Mouse (Mus musculus): ENCODE measurements around the gene Slc47a1.
"Not testable (repeated sequence)": the region's sequence is repeated elsewhere in the genome, so short reads cannot be mapped to it uniquely, and the experiment has no call there.

The Slc47a1 gene

GRCm38 (mm10) chr11:61377881-61378613 is at the start of gene Slc47a1:
Slc47a1 (minus strand) TSS chr11:61378345.
- no peak for DNase-seq (ENCODE audit: low spot score in 2 of 2)

GRCm38 (mm10) chr11:61419253-61419652 is 41.1 kb upstream of the Slc47a1 start:
- DNase-seq (ENCODE audit: low spot score in 2 of 2): no peak

GRCm38 (mm10) chr11:61417945-61418551 is 39.9 kb upstream of the Slc47a1 start:
- DNase-seq (ENCODE audit: low spot score in 2 of 2): peak; percentile 71 to 85

GRCm38 (mm10) chr11:61416540-61416939 is 38.4 kb upstream of the Slc47a1 start:
- not testable (repeated sequence) for DNase-seq (ENCODE audit: low spot score in 2 of 2)

- DNase-seq (ENCODE audit: low spot score in 2 of 2): no peak
Observed at GRCm38 (mm10) chr11:61415444-61415843, 37.3 kb upstream of the Slc47a1 start.

DNA sequence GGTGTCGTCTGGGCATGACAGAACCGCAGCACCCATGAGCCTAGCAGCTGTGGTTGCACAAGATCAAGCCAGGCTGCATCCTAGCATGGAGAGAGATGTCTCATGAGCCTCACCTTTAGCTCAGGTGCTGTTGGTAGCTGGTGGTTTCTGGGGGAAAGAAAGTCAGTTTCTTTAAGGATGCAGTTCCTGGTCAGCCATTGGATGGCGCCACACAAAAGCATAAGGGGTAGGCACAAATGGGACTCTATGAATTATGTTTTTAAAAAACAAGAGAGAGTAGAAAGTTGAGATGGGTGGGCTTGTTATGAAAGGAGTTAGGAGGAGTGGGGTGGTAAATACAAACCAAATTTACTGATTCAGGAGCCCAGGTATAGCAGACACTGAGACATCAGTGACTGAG is 36.4 kb upstream of the Slc47a1 start:
- DNase-seq (ENCODE audit: low spot score in 2 of 2): no peak

GRCm38 (mm10) chr11:61413411-61413810 is 35.3 kb upstream of the Slc47a1 start:
- DNase-seq (ENCODE audit: low spot score in 2 of 2): no peak

GRCm38 (mm10) chr11:61411809-61412208 is 33.7 kb upstream of the Slc47a1 start:
- DNase-seq (ENCODE audit: low spot score in 2 of 2): no peak

DNA sequence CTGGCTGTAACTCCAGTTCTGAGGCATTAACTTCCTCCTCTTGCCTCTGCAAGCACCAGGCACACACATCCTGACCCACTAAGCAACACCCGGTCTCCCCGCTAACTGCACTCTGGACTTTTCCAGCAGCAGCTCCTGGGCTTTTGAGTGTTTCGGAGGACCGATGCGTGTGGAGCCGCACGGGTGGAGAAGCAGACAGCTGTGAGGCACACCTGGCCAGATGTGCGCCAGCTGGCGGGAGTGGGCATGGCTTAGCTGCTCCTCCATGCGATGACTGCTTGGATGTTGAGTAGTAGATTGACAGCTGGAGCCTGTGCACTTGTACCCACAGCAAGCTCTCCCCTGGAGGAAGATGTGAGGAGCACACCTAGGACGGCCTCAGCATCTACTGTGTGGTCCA is 33.1 kb upstream of the Slc47a1 start:
- no peak for DNase-seq (ENCODE audit: low spot score in 2 of 2)

DNA sequence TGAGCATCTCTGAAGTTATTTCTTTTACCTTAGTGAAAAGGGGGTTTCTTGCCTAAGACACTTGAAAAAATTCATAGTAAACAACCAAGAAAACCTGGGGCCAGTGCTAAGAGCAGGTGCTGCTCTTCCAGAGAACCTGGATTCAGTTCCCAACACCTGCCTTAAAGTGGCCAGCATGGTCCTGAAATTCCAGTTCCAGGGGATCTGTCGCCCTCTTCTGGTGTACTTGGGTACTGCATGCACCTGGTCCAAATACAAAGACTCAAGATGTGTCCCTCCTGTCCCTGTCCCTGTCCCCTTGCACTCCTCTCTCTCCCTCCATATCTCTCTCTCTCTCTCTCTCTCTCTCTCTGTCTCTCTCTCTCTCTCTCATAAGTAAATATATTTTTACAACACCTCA is 32.0 kb upstream of the Slc47a1 start:
- DNase-seq (ENCODE audit: low spot score in 2 of 2): peak; percentile 65 to 82

- no peak for DNase-seq (ENCODE audit: low spot score in 2 of 2)
Observed at GRCm38 (mm10) chr11:61409051-61409450, 30.9 kb upstream of the Slc47a1 start.

DNA sequence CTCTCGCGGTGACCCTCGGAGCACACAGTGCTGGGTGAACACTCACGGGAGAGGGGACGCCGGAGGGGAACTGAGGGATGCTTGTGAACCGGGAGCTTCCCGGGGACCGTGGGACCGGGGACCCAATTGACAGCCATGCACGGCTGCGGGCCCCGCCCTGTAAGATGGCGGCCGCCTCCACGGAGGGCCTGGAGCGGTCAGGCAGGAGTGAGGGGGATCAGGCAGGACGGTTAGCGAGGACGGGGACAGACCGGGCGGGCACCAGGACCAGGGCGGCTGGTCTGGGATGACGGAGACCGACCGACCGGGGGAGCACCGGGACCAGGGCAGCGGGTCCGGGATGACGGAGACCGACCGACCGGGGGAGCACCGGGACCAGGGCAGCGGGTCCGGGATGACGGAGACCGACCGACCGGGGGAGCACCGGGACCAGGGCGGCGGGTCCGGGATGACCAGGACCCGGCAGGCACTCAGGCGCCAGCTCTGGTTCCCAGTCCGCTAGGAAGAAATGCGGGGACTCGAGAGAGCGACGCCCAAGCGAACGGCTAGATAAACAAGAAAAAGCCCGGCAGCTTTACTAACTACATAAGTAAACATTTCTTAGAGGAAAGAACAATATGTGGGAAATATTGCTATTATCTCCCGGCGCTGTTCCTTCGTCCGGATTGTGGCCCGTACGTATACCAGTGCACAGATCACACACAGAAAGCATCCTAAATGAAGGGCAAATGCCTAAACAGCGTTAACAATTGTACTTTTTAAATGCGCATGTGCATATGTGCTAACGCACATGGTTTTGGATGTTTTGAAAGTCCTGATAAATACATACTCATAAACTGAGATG is 30.3 kb upstream of the Slc47a1 start:
- peak; percentile 66 to 69 for DNase-seq (ENCODE audit: low spot score in 2 of 2)

DNA sequence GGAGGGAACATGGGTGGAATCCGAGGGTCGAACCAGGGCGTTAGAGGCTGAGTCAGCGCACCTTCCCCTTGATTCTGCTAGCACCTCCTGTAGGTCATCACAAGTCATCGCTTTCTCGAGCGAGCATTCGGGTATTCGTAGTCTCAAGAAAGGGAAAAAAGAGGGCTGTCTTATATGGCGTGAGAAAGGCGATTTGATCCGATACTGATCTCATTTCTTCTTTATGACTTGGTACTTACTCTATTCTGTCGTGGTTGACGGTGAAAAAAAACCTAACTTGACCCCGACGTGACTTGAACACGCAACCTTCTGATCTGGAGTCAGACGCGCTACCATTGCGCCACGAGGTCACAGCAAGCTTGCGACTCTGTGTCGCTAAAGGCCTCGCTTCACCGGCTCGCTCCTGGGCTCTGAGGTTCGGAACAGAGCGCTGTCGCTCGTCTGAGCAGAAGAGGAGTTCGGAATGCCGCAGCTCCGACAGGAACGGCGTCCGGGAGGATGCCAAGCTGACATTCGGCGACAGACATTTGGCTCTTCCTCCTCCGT is 29.6 kb upstream of the Slc47a1 start:
- DNase-seq (ENCODE audit: low spot score in 2 of 2): peak; percentile 76 to 88

DNA sequence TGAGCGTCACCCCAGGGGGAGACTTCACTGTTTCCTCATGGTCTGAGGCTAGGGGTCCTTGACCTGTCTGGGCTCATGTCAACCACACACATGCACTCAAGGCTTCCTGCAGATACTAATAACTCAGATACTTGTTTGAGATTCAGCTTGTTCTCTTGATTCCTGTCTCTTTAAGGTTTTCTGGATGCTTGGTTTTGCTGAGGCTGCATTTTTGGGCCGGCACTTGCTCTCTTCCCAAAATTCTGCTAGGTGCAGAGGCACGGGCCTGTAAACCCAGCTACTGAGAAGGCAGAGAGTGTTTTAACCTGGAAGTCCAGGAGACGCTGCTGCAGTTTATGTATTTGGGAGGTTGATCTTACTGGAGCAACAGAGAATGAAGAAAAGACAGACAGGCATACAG is 23.6 kb upstream of the Slc47a1 start:
- no peak for DNase-seq (ENCODE audit: low spot score in 2 of 2)

DNA sequence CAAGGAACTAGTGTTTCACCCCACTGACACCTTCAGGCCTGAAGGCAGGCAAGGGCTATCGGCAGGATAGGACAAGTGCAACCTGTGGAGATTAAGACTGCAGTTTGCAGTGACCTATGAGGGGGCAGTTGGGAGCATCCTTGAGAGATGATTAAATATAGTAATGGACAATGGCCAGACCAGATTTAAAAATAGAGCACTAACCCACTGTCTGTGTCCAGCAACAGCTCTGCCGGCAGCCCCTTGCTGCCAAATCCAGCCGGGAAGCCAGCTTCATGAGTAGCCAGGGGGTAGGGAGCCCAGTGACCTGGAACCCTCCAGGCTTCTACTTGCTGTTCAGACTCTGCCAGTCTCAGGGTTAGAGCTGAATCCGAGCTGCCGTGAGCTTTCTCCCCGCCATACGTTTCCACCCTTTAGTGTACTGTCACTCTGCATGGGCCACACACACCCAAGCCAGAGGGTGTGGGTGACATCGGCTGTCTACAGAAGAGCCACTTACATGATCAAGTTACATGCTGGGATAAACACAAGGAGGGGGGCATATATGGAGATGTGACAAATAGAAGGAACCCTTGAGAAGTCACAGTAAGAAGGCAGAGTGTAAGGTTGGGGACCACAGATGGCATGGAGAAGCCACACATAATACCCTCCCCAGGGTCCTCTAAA is 22.7 kb upstream of the Slc47a1 start:
- no peak for DNase-seq (ENCODE audit: low spot score in 2 of 2)

- not testable (repeated sequence) for DNase-seq (ENCODE audit: low spot score in 2 of 2)
Observed at GRCm38 (mm10) chr11:61397423-61398043, 19.4 kb upstream of the Slc47a1 start.

GRCm38 (mm10) chr11:61388936-61389335 is 10.8 kb upstream of the Slc47a1 start:
- DNase-seq (ENCODE audit: low spot score in 2 of 2): no peak

DNA sequence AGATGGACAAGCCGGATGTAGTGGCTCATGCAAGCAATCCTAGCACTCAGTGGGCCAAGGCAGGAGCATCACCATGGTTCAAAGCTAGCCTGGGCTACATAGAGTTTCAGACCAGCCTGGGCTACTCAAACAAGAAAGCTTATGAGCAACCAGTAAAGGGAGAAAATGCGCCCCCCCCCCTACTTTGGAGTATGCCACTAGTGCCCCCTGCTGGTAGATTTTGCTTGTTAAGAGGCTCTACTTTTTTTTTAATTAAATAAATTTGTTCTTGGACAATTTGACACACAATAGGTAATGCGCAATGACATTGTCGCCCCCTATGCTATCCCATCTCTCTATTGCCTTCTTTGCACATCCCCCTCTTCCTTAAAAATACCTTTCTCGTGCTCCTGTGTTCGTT is 9.9 kb upstream of the Slc47a1 start:
- no peak for DNase-seq (ENCODE audit: low spot score in 2 of 2)

GRCm38 (mm10) chr11:61387233-61387632 is 9.1 kb upstream of the Slc47a1 start:
- no peak for DNase-seq (ENCODE audit: low spot score in 2 of 2)

DNA sequence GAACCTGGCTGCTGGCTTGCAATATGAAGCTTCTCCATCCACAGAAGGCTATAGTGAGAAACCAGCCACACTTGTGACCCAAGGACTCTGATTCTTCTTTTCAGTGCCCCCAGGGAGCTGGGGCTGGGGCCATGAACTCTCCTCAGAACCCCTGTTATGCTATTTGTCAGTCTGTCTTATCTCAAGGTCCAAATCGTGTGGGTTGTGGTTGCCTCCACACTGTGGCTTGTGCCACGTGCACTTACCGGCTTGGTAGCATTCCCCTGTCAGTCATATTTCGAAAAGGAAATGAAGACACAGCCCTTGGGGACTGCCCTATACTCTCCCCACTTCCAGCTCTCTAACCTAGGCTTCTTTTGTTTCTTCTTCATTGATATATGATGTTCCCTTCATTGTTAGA is 7.6 kb upstream of the Slc47a1 start:
- no peak for DNase-seq (ENCODE audit: low spot score in 2 of 2)

DNA sequence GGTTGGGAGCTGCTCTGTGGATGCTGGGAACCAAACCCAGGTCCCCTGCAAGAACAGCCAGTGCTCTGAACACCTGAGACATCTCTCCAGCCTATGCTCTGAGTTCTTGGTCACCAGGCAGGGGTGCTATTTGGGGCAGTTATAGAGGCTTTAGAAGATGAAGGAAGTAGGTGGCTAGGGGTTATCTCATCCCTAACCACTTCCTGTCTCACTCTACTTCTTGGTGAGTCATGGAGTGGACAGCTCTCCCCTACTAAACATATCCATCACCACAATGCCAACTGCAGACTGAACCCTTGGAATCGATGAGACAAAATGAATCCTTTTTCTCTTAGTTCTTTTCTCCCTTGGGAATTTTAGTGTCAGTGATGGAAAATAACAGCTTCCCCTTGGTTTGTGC is 3.1 kb upstream of the Slc47a1 start:
- no peak for DNase-seq (ENCODE audit: low spot score in 2 of 2)

Data from urinary bladder, postnatal 4 days (tissue).